Mouse (Mus musculus) brown adipose tissue, adult 24 weeks (tissue): ENCODE measurements around the gene Kcnj10. TPM values are rescaled to one million over a fixed set of nuclear protein-coding genes. Genes with fewer than 3 reads are reported as not detected.

Experiments
- H3K27ac ChIP-seq: fragments of 200-500 bp; replicated peaks from 2 replicates; pipeline ENCODE4 v1.5.1; 2012; ENCODE audit warnings: low read depth, mild to moderate bottlenecking, low read length
- H3K4me1 ChIP-seq: fragments of 200-500 bp; 2 replicates; pipeline ENCODE4 v1.6.1; 2012; ENCODE audit warnings: low read length, mixed read lengths; ENCODE audit not compliant: control insufficient read depth, insufficient read depth, insufficient read length
- H3K4me3 ChIP-seq: fragments of 200-500 bp; 2 replicates; pipeline ENCODE4 v1.5.1; 2012; ENCODE audit warnings: low read depth, mild to moderate bottlenecking, low read length, moderate library complexity; ENCODE audit not compliant: insufficient read depth
- polyA plus RNA-seq: library from polyadenylated mRNA; stranded (reverse); fragments of >200 nt; gene quantifications from 2 replicates; pipeline ENCODE4 v1.2.4, GENCODE M21; 2012; ENCODE audit not compliant: missing spikeins, insufficient read depth, insufficient read length

Gene Kcnj10
- not detected in 2 replicates for polyA plus RNA-seq

DNA sequence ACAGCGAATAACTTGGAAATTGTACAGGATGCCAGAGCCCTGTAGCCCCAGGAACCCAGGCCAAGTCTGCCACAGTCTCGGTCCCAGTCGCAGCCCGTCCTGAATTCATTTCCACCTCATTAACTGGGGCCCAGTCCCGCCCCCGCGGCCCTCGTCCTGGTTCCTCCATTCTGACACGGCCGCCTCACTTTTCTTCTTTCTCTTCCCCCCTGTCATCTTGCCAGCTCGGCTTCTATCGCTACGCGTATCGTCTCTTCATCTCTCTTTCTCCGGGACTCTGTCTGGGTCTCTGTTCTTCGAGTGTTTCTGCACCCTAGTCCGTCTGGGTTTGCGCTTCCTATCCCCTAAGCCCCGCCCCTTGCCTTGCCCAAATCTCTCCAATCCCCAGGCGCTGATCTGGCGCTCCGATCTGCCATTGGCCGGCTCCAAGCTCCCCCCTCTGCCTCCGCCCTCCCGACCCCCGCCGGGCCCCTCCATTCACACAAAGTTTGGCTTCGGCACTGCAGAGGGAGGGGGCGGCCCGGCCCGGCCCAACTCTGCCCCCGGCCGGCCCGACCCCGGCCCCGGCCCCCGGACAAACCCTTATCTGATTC, at the start of gene Kcnj10:
Kcnj10 (plus strand) TSS at position 482 of the 593 bp plus-strand sequence.
- Histone ChIP-seq H3K27ac (no peak within 1 kb of the TSS), H3K4me1 (no peaks in the 10 kb centered on the region), H3K4me3 (peak within 1 kb of the TSS; percentile 28)

DNA sequence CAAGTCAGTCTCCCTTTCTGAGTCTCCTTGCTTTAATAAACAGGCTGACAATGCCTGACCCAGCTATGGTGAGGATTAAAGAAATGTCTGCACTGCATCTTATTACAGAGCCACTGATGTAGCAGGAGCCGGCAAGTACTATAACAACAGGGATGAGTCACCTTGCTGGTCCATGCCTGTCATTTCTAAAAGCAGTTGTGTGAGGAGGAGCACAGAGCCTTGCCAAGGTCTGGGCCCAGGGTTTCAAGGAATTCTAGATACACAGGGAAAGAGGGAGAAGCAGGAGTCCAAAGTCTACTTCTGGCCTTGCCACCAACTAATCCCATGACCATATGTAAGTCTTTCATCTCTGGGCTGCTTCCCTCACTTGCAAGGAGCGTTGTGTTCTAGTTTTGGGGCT, 48.1 kb upstream of the Kcnj10 start:
- Histone ChIP-seq H3K4me1 (no peaks in the 10 kb centered on the region; the same call in 1 of the 2 replicates), H3K4me3 (no peak overlapping the region), H3K27ac (0 out of 2 replicates have a peak overlapping the region, but pooled peaks have one; percentile 1)

DNA sequence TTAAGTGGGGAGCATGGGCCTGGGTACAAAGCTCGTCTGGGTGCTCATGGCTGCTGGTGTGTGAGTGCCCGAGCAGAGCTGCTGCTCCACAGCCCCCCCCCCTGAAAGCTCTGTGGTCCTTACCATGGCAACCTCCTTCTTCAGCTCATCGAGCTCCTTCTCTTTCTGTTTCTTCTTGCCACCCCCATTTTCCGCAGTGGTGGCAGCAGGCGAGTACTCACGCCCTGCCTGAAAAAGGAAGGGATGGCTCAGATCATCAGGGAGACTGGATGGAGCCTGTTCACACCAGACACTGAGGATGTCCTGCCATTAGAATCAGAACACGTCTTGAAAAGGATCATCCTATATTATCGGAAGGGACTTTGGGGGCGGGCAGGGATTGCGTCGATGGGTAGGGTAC, 47.6 kb upstream of the Kcnj10 start:
- H3K4me3 ChIP-seq, result no peak overlapping the region
- H3K4me1 ChIP-seq, result no peaks in the 10 kb centered on the region; the same call in 1 of the 2 replicates
- H3K27ac ChIP-seq, result no peak overlapping the region

DNA sequence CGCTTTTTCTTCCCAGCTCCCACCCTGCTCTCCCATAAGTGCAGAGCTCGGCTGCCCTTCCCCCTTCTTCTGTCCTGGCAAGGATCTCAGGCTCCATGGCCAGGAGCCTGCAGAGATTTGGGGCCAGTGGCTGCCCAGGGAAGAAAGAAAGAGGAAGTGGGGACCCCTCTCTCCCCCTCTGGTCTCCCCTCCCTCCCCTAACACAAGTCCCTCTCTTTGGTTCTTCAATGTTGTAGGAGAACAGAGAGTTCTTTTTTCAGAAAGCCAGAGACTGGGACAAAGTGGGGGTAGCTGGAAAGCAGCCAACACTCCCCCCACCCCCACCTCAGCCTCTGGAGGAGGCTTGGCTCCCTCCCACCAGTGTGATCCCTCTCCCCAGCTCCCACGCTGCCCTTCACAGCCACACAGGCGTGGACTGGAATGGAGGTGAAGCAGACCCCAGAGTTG, 45.2 kb upstream of the Kcnj10 start:
- H3K4me1 ChIP-seq, result peaks cover 8% of the 10 kb centered on the region
- H3K4me3 ChIP-seq, result peak overlapping the region; percentile 71
- H3K27ac ChIP-seq, result peak overlapping the region; percentile 88

DNA sequence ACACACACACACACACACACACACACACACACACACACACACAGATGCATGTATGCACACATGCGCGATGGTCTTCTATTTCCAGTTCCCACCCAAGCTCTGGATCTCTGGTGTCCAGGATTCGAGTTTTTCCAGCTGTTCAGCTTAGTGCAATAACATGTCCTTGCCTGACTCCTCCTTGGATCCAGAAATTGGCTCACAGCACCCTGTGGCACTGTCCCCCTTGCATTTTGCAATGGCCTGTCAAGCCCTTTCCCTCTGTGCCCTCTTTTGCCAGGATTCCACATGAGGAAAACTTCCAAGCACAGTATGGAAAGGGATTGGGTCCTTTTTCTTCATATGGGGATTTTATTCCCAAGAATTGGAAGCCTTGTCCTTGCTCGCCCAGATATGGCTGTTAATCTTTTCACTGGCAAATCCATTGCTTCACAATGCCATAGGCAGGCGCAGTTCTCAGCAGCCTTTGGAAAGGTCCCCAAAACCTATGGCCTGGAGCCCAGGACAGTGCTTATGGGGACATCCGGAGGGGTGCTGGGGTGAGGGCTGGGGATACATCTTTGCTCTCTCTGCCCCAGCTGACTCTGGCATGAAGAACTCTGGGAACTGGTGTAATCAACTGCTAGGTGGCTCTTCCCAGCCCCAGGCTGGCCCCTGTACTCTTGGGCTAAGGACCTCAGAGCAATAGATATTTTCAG, 44.0 kb upstream of the Kcnj10 start:
- Histone ChIP-seq H3K27ac (peak overlapping the region; percentile 88), H3K4me1 (peaks cover 11% of the 10 kb centered on the region), H3K4me3 (peak overlapping the region; percentile 71)

DNA sequence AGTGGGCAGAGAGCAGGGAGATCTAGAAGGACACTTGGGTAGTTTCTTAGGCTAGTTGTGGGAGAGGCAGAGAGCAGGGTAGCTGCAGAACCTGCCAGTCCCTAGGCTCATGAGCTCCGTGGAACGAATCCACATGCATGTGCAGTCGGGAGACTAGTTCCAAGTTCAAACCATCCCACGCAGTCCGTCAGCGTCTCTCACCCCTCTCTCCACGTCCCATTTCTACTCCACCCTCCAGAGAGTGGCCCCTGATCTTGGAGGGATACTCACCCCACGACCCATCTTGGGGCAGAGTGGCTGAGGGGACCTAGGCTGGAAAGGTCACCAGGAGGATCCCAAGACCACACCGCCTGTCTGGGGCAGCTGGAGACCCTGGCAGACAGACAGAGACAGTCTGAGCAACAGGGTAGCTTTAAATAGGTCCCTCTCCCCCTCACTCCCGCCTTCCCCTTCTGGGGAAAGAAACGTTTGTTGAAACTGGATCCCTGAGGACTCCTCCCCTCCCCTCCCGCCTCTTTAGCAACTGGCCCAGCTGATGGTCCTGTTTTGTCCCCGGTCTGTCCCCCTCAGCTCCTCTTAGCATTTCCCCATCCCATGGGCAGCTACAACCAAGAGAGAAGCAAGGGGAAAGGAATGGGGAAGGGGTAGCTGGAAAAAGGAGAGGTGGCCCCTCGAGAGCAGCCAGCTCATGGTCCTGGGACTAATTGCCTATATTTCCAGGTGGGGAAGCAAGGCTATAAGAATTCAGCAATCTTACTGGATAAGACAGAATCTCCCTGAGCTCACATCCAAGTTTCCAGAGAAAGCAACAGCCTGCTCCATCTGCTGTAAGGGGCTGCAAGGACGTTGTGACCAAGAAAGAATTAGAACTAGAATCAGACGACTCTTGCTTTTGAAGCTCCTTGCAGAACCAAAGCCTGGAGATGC, 43.1 kb upstream of the Kcnj10 start, which contains the start of gene Atp1a2:
Atp1a2 (minus strand) TSS at position 454 of the 927 bp plus-strand sequence.
- H3K27ac ChIP-seq, result peak within 1 kb of the TSS; percentile 88
- peaks cover 11% of the 10 kb centered on the region for H3K4me1 ChIP-seq

DNA sequence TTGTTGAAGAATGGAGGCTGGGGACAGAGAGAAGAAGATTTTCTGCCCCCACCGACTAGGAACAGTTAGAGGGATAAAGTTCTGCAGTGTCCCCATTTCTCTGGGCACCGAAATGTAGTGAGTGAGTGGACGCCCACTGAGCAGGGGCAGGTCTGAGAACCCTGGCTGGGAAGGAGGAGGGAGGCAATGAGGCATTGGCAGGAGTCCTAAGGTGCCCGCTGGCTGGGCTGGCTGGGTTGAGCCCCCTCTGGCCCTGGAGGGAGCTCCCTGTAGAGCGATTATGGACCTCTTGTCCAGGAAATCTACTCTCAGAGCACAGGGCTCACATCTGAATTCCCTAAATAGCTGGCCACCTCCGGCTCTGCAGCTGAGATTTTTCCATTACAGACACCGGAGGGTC, 41.5 kb upstream of the Kcnj10 start:
- Histone ChIP-seq H3K27ac (peak overlapping the region; percentile 93), H3K4me3 (no peak overlapping the region), H3K4me1 (peaks cover 13% of the 10 kb centered on the region)

More for the DNA sequence above, 43.1 kb upstream of the Kcnj10 start, which contains the start of gene Atp1a2:
- peak within 1 kb of the TSS; percentile 71 for H3K4me3 ChIP-seq

DNA sequence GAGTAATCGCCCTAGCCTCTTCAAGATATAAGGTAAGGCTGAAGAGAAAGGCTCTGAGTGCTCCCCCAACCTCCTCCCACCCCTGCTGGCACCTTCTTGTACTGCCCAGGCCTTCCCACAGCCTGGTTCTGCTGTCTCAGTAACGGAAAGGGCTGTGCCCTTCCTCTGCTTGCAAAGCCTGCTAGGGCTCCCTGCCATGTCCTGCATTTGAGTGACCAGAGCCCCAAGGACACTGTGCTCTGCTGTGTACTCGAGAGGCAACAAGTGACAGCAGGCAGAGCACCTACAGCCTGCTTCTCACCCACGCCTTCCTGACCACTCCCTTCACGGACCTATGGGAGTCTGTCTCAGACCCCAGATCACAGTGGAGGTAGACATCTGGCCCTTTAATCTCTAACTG, 40.8 kb upstream of the Kcnj10 start:
- peak overlapping the region; percentile 93 for H3K27ac ChIP-seq
- H3K4me1 ChIP-seq, result peaks cover 13% of the 10 kb centered on the region

DNA sequence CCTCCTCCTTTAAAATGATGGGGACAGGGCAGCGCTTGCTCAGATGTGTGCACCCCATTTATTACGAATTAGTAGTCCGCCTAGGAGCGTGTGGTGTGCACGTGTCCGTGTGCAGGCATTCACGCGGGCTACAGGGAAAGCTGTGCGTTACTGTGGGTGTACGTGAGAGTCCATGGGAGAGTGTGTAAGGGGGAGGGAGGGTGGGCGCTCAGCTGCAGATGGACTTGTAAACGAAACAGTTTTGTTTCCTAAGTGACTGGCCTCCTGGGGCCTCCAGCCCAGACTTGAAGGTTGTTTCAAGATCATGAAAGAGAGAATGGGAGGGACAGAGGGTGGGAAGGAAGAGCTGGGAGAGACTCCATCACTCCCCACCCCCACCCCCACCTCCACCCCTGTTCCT, 39.8 kb upstream of the Kcnj10 start:
- Histone ChIP-seq H3K4me1 (peaks cover 13% of the 10 kb centered on the region), H3K27ac (peak overlapping the region; percentile 93), H3K4me3 (peak overlapping the region; percentile 21)

More for the DNA sequence above, 40.8 kb upstream of the Kcnj10 start:
- peak overlapping the region; percentile 21; the same call in 1 of the 2 replicates for H3K4me3 ChIP-seq

DNA sequence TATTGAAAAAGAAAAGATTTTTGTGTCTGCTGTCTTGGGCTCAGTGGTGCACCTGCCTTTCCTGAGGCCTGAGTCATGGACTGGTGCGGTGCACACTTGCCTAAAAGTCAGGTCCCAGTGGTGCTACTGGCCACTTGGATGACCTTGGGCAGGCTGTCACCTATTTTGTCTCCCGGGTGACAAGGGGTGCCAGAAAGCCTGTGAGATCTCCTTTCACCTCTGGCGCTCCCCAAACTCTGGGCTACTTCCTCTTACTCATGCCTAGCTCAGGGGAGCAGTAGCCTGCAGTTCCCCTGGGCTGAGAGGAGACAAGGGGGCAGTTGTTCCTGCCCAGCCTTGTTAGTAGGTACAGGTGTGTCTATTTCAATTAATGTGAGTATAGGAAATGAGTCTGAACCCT, 38.7 kb upstream of the Kcnj10 start:
- Histone ChIP-seq H3K4me1 (peaks cover 13% of the 10 kb centered on the region), H3K4me3 (no peak overlapping the region), H3K27ac (peak overlapping the region; percentile 87)

DNA sequence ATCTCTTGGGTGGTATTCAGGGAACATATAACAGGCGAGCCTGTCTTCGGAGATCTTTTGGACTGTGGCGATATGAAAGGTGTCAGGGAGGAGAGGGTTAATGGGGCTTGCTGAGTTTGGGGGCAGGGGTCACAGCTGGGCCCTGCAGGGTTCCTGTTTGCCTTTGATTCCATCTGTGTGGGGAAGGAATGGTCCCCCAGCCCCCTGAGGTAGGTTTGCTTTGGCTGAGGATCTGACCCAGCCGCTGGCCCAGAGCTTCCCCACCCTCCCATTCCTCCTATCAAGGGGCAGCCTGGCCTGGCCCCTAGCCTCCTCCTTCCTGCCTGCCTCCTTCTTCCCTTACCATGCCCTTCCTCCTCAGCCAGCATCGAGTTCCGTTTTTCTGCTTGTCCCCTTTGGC, 38.2 kb upstream of the Kcnj10 start:
- H3K4me3 ChIP-seq, result no peak overlapping the region
- H3K27ac ChIP-seq, result peak overlapping the region; percentile 87
- peaks cover 13% of the 10 kb centered on the region for H3K4me1 ChIP-seq

DNA sequence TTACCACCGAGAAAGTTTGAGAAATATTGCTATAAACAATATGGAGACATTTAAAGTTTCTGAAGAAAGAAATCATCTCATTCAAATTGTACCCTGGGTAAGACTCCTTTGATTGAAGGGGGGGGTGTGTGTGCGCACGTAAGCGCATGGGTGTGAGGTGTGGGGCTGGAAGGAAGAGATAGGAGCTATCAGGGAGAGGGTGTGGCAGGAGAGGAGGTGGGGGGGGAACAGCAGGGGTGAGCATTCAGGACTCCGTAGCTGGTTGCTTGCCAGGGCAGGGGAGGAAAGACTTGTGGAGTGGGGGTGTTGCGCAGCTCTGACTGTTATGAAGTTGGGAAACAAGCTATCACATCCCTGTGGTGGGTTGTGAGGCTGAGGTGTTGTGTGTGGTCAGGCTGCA, 36.6 kb upstream of the Kcnj10 start:
- Histone ChIP-seq H3K27ac (no peak overlapping the region), H3K4me1 (peaks cover 10% of the 10 kb centered on the region; the same call in 1 of the 2 replicates), H3K4me3 (no peak overlapping the region)

DNA sequence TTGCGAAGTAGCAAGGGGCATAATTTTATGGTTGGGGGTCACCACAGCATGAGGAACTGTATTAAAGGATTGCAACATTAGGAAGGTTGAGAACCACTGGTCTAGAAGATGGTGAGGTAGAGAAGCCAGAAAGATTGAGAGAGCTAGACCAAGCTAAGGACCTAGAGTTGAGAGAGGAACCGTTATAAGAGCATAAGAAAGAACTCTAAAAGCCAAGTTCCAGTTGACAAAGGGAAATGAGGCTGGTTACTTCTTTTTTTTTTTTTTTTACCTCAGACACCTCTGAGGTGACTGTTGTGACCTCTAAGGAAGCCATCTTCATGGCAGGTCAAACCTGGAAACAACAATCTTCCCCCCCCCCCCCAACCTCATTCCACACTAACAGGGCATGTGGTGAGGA, 35.9 kb upstream of the Kcnj10 start:
- H3K27ac ChIP-seq, result no peak overlapping the region
- no peak overlapping the region for H3K4me3 ChIP-seq
- peaks cover 10% of the 10 kb centered on the region; the same call in 1 of the 2 replicates for H3K4me1 ChIP-seq

DNA sequence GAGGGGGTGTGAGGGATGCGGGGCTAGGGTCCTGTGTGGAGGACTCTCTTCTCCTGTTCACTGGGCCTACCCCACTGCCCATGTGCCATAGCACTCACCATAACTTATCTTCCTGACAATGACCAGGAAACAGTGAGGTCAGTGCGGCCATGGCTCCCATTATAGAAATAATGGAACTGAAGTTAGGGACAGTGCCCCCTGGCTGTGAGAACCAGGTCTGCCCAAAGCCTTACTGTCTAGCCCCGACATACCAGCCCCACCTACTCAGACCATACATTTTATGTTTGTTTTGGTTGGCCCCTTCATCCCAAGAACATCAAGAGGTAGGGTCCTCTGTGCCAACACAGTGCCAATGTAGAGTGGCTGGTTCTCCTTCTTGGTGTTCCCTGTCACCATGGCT, 35.4 kb upstream of the Kcnj10 start:
- Histone ChIP-seq H3K27ac (no peak overlapping the region), H3K4me3 (no peak overlapping the region), H3K4me1 (peaks cover 7% of the 10 kb centered on the region; the same call in 1 of the 2 replicates)

DNA sequence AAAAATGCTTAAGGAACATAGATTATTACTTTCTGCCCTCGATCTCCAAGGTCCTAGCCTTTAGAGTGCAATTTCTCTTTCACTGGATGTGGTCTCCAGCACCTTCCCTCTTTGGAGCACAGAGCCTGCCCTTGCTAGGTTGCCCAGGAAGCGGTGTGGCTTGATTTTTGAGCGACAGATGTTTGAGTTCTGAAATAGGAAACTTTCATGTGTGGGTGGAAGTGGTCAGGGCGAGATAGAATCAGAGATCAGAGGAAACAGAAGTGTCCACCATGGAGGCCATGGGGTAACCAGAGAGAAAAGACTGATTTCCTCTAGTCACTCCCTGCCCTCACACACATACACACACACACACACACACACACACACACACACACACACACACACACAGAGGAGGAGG, 34.8 kb upstream of the Kcnj10 start:
- 0 out of 2 replicates have a peak, but pooled peaks cover 2% of the 10 kb centered on the region for H3K4me1 ChIP-seq
- H3K4me3 ChIP-seq, result no peak overlapping the region
- H3K27ac ChIP-seq, result no peak overlapping the region
